Mouse (Mus musculus): Measurements from ENCODE around the gene Cyp27b1. TPM values are rescaled to one million over a fixed set of nuclear protein-coding genes. Genes with fewer than 3 reads are reported as not detected.

The Cyp27b1 gene
- 0.15 TPM in 1 of 2 replicates, not detected in the other for polyA plus RNA-seq (2012; ENCODE audit: insufficient read depth, low replicate concordance)

DNA sequence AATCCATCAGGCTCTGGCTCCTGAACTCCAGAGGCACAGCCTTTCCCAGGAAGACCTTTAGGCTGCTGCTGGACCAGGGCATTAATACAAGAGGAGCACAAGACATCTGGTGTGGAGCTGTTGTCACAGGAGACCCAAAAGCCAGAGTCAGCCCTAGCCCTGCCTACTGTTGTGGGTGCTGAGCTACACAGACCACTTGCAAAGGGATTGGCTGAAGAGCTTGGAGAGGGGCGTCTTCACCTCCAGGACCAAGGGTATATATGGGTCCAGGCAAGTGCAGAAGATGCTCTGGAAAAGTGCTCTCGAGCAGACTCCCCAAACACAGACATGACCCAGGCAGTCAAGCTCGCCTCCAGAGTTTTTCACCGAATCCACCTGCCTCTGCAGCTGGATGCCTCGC lies at the start of gene Cyp27b1:
Cyp27b1 (plus strand) TSS at position 297 of the 400 bp plus-strand sequence.
- Histone ChIP-seq H3K9me3 (no peaks in the 10 kb centered on the region), H3K27me3 (replicated peaks) (peaks cover 53% of the 10 kb centered on the region), H3K4me3 (replicated peaks) (peak within 1 kb of the TSS; percentile 83), H3K36me3 (replicated peaks; ENCODE audit: low read length) (peaks cover 22% of the 10 kb centered on the region), H3K4me1 (peaks cover 55% of the 10 kb centered on the region)
- TF ChIP-seq FLI1 (IDR thresholded peaks at IDR 0.05; ENCODE audit: low read length) (no peak), GATA1 (IDR thresholded peaks at IDR 0.05; ENCODE audit: borderline replicate concordance, low read length) (no peak)

DNA sequence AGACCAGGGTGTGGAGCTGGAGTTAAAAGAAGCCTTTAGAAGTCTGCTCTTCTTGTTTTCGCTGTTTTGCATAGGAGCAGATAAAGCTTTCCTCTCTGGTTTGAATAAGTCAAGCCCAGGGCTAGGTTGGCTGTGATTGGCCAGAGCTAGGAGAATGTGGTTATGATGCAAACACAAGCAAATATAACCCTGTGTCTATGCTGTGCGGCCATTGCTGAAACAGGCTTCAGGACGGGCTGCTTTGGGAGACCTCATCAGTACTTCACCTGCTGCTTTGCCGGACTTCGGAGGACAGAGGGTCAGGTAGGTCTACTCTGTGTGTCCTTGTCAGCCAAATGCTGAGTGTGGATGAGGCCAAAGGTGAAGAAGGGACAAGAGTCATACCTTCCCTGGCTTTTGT lies 47.5 kb upstream of the Cyp27b1 start, which contains the start of gene Avil:
Avil (plus strand) TSS at position 181 of the 400 bp plus-strand sequence.
- Histone ChIP-seq H3K9me3 (no peaks in the 10 kb centered on the region), H3K27me3 (replicated peaks) (peaks cover 16% of the 10 kb centered on the region), H3K4me1 (peaks cover 61% of the 10 kb centered on the region), H3K36me3 (replicated peaks; ENCODE audit: low read length) (peaks cover 45% of the 10 kb centered on the region), H3K4me3 (replicated peaks) (no peak within 1 kb of the TSS)
- TF ChIP-seq FLI1 (IDR thresholded peaks at IDR 0.05; ENCODE audit: low read length): no peak
- no peak for TF ChIP-seq GATA1 (IDR thresholded peaks at IDR 0.05; ENCODE audit: borderline replicate concordance, low read length)

DNA sequence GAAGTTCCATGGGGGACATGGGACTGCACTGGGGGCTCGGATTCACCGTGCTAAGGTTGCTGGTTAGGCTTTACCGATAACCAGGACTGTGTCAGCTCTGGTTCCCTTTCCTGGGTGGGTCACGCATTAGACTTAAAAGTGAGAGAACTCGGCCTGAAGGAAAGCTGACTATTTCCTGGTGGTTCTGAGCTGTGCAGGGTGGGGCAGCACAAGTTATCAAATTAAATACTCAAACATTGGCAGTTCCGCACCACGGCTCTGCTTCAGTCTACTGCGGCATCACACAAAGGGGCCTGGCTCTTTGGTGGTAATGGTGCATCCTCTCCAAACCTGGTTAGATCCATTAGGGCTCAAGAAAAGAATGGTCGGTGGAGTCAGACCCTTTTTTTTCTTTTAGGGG lies 46.8 kb upstream of the Cyp27b1 start:
- TF ChIP-seq FLI1 (IDR thresholded peaks at IDR 0.05; ENCODE audit: low read length): no peak
- no peak for TF ChIP-seq GATA1 (IDR thresholded peaks at IDR 0.05; ENCODE audit: borderline replicate concordance, low read length)
- Histone ChIP-seq H3K4me3 (replicated peaks) (no peak overlapping the region), H3K36me3 (replicated peaks; ENCODE audit: low read length) (peaks cover 38% of the 10 kb centered on the region), H3K4me1 (peaks cover 59% of the 10 kb centered on the region), H3K27me3 (replicated peaks) (peaks cover 19% of the 10 kb centered on the region), H3K9me3 (no peaks in the 10 kb centered on the region)

DNA sequence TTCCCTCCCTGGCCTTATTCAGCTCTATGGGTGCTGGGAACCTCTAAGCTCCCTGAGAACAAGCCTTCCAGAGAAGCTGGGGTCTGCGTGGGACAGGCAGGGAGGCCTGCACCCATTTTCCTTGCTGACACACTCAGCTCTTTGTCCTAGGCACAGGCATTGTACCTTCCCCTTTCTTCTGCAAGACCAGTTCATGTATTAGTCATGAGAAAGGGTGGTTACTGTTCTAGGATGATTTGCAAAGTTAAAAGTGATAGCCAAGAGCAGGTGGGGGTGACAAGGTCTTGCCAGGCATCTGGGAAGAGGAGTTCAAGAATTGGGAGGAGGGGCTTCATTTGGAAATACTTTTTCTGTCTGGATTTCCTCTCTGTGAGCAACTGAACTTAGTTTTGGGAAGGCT lies 46.0 kb upstream of the Cyp27b1 start:
- Histone ChIP-seq H3K36me3 (replicated peaks; ENCODE audit: low read length) (peaks cover 38% of the 10 kb centered on the region), H3K9me3 (no peaks in the 10 kb centered on the region), H3K27me3 (replicated peaks) (peaks cover 25% of the 10 kb centered on the region), H3K4me1 (peaks cover 59% of the 10 kb centered on the region), H3K4me3 (replicated peaks) (no peak overlapping the region)
- TF ChIP-seq GATA1 (IDR thresholded peaks at IDR 0.05; ENCODE audit: borderline replicate concordance, low read length) (no peak), FLI1 (IDR thresholded peaks at IDR 0.05; ENCODE audit: low read length) (no peak)

DNA sequence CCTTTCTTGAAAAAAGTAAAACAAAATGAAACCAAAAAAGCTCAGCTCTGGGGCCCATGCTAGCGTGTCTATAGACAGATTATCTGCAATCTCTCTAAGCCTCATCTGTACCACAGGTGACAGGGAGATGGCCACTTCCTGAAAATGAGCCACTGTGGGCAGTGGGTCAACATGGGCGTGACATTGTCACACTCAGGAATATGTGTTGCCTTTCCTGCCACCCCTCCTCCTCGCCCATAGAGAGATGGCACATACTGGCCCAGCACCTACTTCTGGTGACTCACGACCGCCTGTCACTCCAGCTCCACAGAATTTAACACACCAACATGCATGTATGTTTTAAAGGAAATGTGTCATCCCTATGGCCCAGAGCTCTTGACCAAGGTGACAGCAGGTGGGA lies 45.3 kb upstream of the Cyp27b1 start:
- TF ChIP-seq GATA1 (IDR thresholded peaks at IDR 0.05; ENCODE audit: borderline replicate concordance, low read length): no peak
- Histone ChIP-seq H3K27me3 (replicated peaks) (peaks cover 31% of the 10 kb centered on the region), H3K36me3 (replicated peaks; ENCODE audit: low read length) (peaks cover 30% of the 10 kb centered on the region), H3K4me3 (replicated peaks) (peak overlapping the region; percentile 67), H3K4me1 (peaks cover 59% of the 10 kb centered on the region), H3K9me3 (no peaks in the 10 kb centered on the region)

DNA sequence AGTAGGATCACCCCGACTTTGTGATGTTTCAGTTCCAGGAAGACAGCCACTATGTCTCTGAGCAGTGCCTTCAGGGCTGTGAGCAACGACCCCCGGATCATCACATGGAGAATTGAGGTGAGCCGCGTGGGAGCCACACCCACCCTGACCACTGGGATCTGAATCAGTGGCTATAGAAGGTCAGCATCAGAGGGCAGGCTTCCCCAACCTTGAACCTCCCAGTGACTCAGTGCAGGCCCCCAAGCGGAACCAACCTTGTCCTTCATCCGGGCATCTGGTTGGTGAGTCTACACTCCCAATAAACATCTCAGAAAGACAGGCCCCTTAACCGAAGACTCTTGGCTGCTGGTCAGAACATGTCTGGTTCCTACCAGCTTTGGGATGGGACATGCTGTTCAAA lies 44.7 kb upstream of the Cyp27b1 start:
- peaks cover 25% of the 10 kb centered on the region for H3K36me3 ChIP-seq (replicated peaks; ENCODE audit: low read length)
- TF ChIP-seq GATA1 (IDR thresholded peaks at IDR 0.05; ENCODE audit: borderline replicate concordance, low read length) (no peak), FLI1 (IDR thresholded peaks at IDR 0.05; ENCODE audit: low read length) (no peak)
- peaks cover 36% of the 10 kb centered on the region for H3K27me3 ChIP-seq (replicated peaks)
- H3K4me1 ChIP-seq: peaks cover 58% of the 10 kb centered on the region
- H3K4me3 ChIP-seq (replicated peaks): no peak overlapping the region
- H3K9me3 ChIP-seq: no peaks in the 10 kb centered on the region

DNA sequence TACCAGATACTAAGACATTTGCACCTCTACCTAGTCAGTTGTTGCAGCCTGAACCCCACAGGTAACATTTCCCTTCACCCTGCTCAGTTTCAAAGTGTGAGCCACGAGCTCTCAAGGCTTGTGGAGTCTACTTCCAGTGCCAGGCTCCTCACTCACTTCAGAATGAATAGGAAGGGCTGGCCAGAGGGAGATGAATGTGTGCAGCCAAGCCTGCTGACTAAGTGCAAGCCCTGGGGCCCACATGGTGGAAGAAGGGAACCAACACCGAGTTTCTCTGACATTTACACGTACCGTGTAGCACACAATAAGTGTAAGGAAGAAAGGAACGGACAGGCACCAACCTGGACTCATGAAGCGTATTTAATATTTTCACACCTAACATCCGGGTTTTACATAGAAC lies 44.2 kb upstream of the Cyp27b1 start:
- no peaks in the 10 kb centered on the region for H3K9me3 ChIP-seq
- H3K4me1 ChIP-seq: peaks cover 53% of the 10 kb centered on the region
- no peak overlapping the region for H3K4me3 ChIP-seq (replicated peaks)
- peaks cover 20% of the 10 kb centered on the region for H3K36me3 ChIP-seq (replicated peaks; ENCODE audit: low read length)
- peaks cover 40% of the 10 kb centered on the region for H3K27me3 ChIP-seq (replicated peaks)
- TF ChIP-seq GATA1 (IDR thresholded peaks at IDR 0.05; ENCODE audit: borderline replicate concordance, low read length) (no peak), FLI1 (IDR thresholded peaks at IDR 0.05; ENCODE audit: low read length) (no peak)

DNA sequence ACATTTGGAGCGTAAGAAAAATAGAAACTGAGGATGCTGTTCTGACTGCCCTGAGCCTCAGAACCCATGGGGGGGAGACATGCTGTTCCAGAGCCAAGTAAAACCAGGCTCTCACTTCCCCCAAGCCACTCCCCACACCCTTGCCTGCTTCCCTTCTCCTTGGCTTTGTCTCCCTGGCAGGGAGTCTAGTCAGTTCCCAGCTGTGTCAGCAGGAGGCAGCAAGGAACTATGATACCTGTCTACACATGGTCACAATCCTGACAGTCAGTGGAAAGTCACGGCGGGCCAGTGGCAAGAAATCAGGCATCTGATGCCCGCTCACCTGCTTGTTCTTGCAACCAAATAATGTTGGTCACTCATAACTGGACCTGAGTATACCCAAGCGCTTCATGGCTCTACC lies 31.6 kb upstream of the Cyp27b1 start:
- peaks cover 13% of the 10 kb centered on the region for H3K36me3 ChIP-seq (replicated peaks; ENCODE audit: low read length)
- H3K9me3 ChIP-seq: no peaks in the 10 kb centered on the region
- no peak overlapping the region for H3K4me3 ChIP-seq (replicated peaks)
- peaks cover 23% of the 10 kb centered on the region for H3K27me3 ChIP-seq (replicated peaks)
- peaks cover 5% of the 10 kb centered on the region; the same call in 1 of the 2 replicates for H3K4me1 ChIP-seq
- no peak for TF ChIP-seq FLI1 (IDR thresholded peaks at IDR 0.05; ENCODE audit: low read length)
- no peak for TF ChIP-seq GATA1 (IDR thresholded peaks at IDR 0.05; ENCODE audit: borderline replicate concordance, low read length)

DNA sequence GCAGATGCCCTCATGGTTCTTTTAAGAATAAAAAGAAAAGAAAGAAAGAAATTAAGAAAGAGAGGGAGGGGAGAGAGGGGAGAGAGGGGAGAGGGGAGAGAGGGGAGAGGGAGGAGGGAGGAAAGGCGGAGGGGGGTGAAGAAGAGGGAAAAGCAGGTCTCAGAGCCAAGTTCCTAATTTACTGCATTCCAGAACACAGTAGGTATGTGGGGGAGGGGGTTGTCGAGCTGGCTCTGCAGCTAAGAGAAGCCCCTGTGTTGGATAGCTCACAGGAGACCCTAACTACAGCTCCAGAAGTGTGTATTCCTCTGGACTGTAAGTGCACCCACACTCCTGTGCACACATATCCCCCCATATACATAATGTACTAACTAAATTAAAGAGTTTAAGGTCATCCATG lies 31.0 kb upstream of the Cyp27b1 start:
- Histone ChIP-seq H3K4me3 (replicated peaks) (no peak overlapping the region), H3K9me3 (no peaks in the 10 kb centered on the region), H3K27me3 (replicated peaks) (peaks cover 19% of the 10 kb centered on the region), H3K4me1 (peaks cover 5% of the 10 kb centered on the region; the same call in 1 of the 2 replicates), H3K36me3 (replicated peaks; ENCODE audit: low read length) (peaks cover 17% of the 10 kb centered on the region)
- no peak for TF ChIP-seq FLI1 (IDR thresholded peaks at IDR 0.05; ENCODE audit: low read length)
- no peak for TF ChIP-seq GATA1 (IDR thresholded peaks at IDR 0.05; ENCODE audit: borderline replicate concordance, low read length)

DNA sequence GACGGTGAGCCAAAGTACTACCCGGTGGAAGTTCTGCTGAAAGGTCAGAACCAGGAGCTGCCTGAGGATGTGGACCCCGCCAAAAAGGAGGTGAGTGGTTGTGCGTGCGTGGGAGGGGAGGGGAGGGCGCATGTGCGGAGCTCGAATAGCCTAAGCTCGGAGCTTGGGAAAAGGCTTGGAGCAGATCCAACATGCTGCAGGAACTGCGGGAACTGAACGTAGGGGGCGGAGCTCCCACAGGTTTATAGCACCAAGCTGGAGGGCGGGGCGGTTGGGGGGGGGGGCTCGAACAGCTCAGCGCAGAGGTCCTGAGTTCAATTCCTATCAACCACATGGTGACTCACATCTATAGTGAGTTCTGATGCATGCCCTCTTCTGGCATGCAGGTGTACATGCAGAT lies 29.6 kb upstream of the Cyp27b1 start:
- no peaks in the 10 kb centered on the region for H3K9me3 ChIP-seq
- peaks cover 5% of the 10 kb centered on the region; the same call in 1 of the 2 replicates for H3K4me1 ChIP-seq
- no peak for TF ChIP-seq FLI1 (IDR thresholded peaks at IDR 0.05; ENCODE audit: low read length)
- no peak for TF ChIP-seq GATA1 (IDR thresholded peaks at IDR 0.05; ENCODE audit: borderline replicate concordance, low read length)
- peaks cover 29% of the 10 kb centered on the region for H3K36me3 ChIP-seq (replicated peaks; ENCODE audit: low read length)
- peaks cover 18% of the 10 kb centered on the region for H3K27me3 ChIP-seq (replicated peaks)
- no peak overlapping the region for H3K4me3 ChIP-seq (replicated peaks)

Measured in megakaryocyte, embryonic 14.5 days (primary cell).